Mouse (Mus musculus) midbrain, postnatal 0 days (tissue): ENCODE measurements at regions not wholly inside any gene's neighbourhood (a gene's known extent, or its start where the extent isn't known, plus 50 kb on each side); places are given as distances from the start of the nearest gene placed in this dataset.

Experiments
- ATAC-seq: fragments of 200-750 bp; cut with Nextera tagmentation; 2 replicates; pipeline ENCODE4 v1.8.0; 2017; ENCODE audit warnings: moderate number of reproducible peaks, mild to moderate bottlenecking, moderate TSS enrichment, moderate library complexity; ENCODE audit not compliant: low FRiP score
- DNase-seq: peaks from one replicate; pipeline ENCODE4 v3.0.0-alpha.2; 2015; ENCODE audit warnings: low spot score
- H3K27ac ChIP-seq: fragments of 300-500 bp; sonication (generic); 2 replicates; pipeline ENCODE4 v1.5.1; 2014; ENCODE audit warnings: low read depth, mild to moderate bottlenecking, low read length, mixed read lengths
- H3K27me3 ChIP-seq: fragments of 300-500 bp; sonication (generic); 2 replicates; pipeline ENCODE4 v1.6.1; 2014; ENCODE audit warnings: low read length, control low read depth, mixed read lengths; ENCODE audit not compliant: insufficient read depth
- H3K36me3 ChIP-seq: fragments of 300-500 bp; sonication (generic); 2 replicates; pipeline ENCODE4 v1.6.1; 2014; ENCODE audit warnings: low read length, control low read depth, mixed read lengths; ENCODE audit not compliant: insufficient read depth
- H3K4me1 ChIP-seq: fragments of 300-500 bp; sonication (generic); 2 replicates; pipeline ENCODE4 v1.6.1; 2014; ENCODE audit warnings: mild to moderate bottlenecking, control low read depth, antibody characterized with exemption, low read length, mixed read lengths; ENCODE audit not compliant: insufficient read depth
- H3K4me2 ChIP-seq: fragments of 300-500 bp; sonication (generic); 2 replicates; pipeline ENCODE4 v1.6.1; 2014; ENCODE audit warnings: low read depth, mild to moderate bottlenecking, low read length, mixed read lengths; ENCODE audit not compliant: poor library complexity, severe bottlenecking
- H3K4me3 ChIP-seq: fragments of 300-500 bp; sonication (generic); 2 replicates; pipeline ENCODE4 v1.5.1; 2014; ENCODE audit warnings: low read depth, mild to moderate bottlenecking, low read length, moderate library complexity
- H3K9ac ChIP-seq: fragments of 300-500 bp; sonication (generic); replicated peaks from 2 replicates; pipeline ENCODE4 v1.6.1; 2014; ENCODE audit warnings: mild to moderate bottlenecking, low read length, moderate library complexity, mixed read lengths; ENCODE audit not compliant: poor library complexity, severe bottlenecking
- H3K9me3 ChIP-seq: fragments of 300-500 bp; sonication (generic); 2 replicates; pipeline ENCODE4 v1.6.1; 2016; ENCODE audit warnings: low read length, control low read depth
- CTCF ChIP-seq: IDR thresholded peaks from 2 replicates; pipeline ENCODE4 v1.5.1; 2016; ENCODE audit warnings: antibody characterized with exemption, mild to moderate bottlenecking
- WGBS: fragments of 180-500 bp; shearing (Covaris S2); extraction: QIAGEN DNeasy Blood & Tissue Kit; methylation state at CpG from one replicate; pipeline ENCODE4 v1.1.7; 2014; 5-methylcytosine and 5-hydroxymethylcytosine counted together

- no peak overlapping the region for H3K9ac ChIP-seq
- no peaks in the 10 kb centered on the region for H3K27me3 ChIP-seq
- H3K4me2 ChIP-seq: no peak overlapping the region
- no peaks in the 10 kb centered on the region for H3K4me1 ChIP-seq
- ATAC-seq (no peak), DNase-seq (no peak)
- H3K27ac ChIP-seq: no peak overlapping the region
- 84% methylated on average over 6 of the region's 6 CpGs for WGBS
- H3K36me3 ChIP-seq: no peaks in the 10 kb centered on the region
- H3K4me3 ChIP-seq: no peak overlapping the region
- H3K9me3 ChIP-seq: no peaks in the 10 kb centered on the region
- no peak for TF ChIP-seq CTCF
These were observed 407.4 kb downstream of the Atp23 start for GRCm38 (mm10) chr10:126493734-126494133.

DNA sequence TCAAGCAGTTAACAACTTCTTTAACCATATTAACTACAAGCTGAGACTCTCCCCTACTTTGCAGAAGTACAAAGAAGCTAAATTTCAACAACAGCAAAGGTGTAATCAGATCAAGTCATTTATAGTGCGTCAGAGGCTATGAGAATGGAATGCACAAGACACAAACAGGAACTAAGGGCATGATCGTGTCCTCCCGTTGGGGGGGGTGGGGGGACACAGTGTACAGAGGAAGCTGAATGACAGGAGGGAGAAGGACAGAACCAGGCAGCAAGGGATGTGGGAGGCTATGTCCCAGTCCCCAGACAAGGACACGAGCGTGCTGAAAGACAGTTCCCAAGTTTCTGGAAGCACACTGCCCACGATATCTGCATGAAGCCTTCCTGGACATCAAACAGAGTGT, 408.9 kb downstream of the Atp23 start:
- no peaks in the 10 kb centered on the region for H3K36me3 ChIP-seq
- no peak overlapping the region for H3K9ac ChIP-seq
- no peaks in the 10 kb centered on the region for H3K27me3 ChIP-seq
- H3K9me3 ChIP-seq: no peaks in the 10 kb centered on the region
- 79% methylated on average over 6 of the region's 6 CpGs for WGBS
- ATAC-seq (no peak), DNase-seq (no peak)
- no peaks in the 10 kb centered on the region for H3K4me1 ChIP-seq
- no peak overlapping the region for H3K4me3 ChIP-seq
- H3K4me2 ChIP-seq: no peak overlapping the region
- TF ChIP-seq CTCF: no peak
- H3K27ac ChIP-seq: no peak overlapping the region

DNA sequence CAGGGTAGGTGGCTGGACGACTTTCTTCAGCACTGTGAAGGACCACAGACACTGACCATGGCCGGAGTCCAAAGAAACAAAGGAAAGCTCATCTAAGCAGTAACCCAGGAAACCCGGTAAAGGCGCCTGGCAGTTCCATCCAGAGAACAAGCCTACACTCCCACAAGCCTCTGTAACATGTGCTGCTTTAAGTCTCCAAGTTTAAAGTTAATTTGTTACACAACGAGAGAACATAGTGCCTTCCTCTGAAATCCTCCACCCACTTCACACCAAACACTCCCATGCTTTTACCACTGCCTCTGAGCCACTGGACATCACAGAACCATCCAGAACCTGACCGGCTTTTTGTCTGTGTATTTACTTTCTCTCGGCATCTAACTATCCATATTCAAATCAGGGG, 416.0 kb downstream of the Atp23 start:
- Histone ChIP-seq H3K9ac (no peak overlapping the region), H3K36me3 (no peaks in the 10 kb centered on the region), H3K27me3 (no peaks in the 10 kb centered on the region), H3K27ac (no peak overlapping the region), H3K9me3 (no peaks in the 10 kb centered on the region), H3K4me1 (no peaks in the 10 kb centered on the region), H3K4me2 (no peak overlapping the region), H3K4me3 (no peak overlapping the region)
- WGBS: 82% methylated on average over 7 of the region's 7 CpGs
- ATAC-seq: no peak
- TF ChIP-seq CTCF: no peak
- DNase-seq: no peak

DNA sequence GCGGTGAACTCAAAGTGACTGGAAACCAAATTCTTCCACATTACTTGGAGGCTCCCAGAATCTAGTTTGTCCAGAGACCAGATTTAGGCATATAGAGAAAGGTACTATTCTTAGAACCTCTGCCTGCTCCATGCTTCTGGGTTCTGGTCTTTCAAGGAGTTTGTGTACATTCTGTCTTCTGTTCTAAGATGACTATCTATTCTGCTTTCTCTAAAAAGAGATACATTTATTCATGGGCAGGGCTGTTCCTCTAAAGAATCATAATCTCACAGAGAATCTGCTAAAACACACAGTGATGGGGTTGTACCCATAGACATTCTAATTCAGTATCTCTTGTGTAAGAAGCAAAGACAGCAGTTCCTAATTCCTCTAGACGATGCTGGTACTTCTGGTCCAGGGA, 417.7 kb downstream of the Atp23 start:
- 93% methylated on average over 2 of the region's 2 CpGs for WGBS
- H3K4me1 ChIP-seq: no peaks in the 10 kb centered on the region
- no peak for TF ChIP-seq CTCF
- H3K27ac ChIP-seq: no peak overlapping the region
- H3K9me3 ChIP-seq: no peaks in the 10 kb centered on the region
- H3K4me3 ChIP-seq: no peak overlapping the region
- no peak overlapping the region for H3K9ac ChIP-seq
- H3K36me3 ChIP-seq: no peaks in the 10 kb centered on the region
- H3K4me2 ChIP-seq: no peak overlapping the region
- no peaks in the 10 kb centered on the region for H3K27me3 ChIP-seq
- ATAC-seq: no peak
- no peak for DNase-seq

DNA sequence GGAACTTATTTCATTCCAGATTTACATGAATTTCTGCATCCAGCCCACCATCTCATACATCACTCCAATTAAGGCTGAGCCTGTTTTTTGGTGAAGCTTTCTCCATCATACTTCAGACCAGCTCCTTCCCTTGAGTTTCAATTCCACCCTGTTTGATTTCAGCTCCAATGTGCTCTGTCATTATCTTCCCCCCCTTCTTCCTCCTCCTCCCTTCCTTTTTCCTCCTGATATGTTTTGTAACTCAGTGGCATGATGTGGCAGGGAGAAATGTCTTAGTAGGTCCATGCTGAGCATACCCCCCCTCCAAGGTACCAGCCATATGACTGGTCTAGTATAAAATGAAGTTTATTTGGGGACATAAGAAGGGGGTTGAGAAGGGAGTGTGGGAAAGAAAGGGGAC, 420.8 kb downstream of the Atp23 start:
- no peak overlapping the region for H3K4me2 ChIP-seq
- ATAC-seq: no peak
- H3K27me3 ChIP-seq: no peaks in the 10 kb centered on the region

GRCm38 (mm10) chr10:126479743-126480142, 421.4 kb downstream of the Atp23 start:
- H3K36me3 ChIP-seq: no peaks in the 10 kb centered on the region
- 41% methylated on average over 2 of the region's 2 CpGs for WGBS

More for the DNA sequence above, 420.8 kb downstream of the Atp23 start:
- no peak for DNase-seq
- H3K4me1 ChIP-seq: no peaks in the 10 kb centered on the region
- H3K9me3 ChIP-seq: no peaks in the 10 kb centered on the region
- H3K27ac ChIP-seq: no peak overlapping the region
- H3K4me3 ChIP-seq: no peak overlapping the region
- H3K36me3 ChIP-seq: no peaks in the 10 kb centered on the region
- H3K9ac ChIP-seq: no peak overlapping the region
- TF ChIP-seq CTCF: no peak

More at GRCm38 (mm10) chr10:126479743-126480142, 421.4 kb downstream of the Atp23 start:
- Histone ChIP-seq H3K4me3 (no peak overlapping the region), H3K9me3 (no peaks in the 10 kb centered on the region), H3K4me1 (no peaks in the 10 kb centered on the region), H3K4me2 (no peak overlapping the region), H3K27me3 (no peaks in the 10 kb centered on the region), H3K27ac (no peak overlapping the region), H3K9ac (no peak overlapping the region)
- no peak for TF ChIP-seq CTCF
- DNase-seq: no peak
- no peak for ATAC-seq
